Mouse (Mus musculus) gonadal fat pad, adult 2 months (tissue): Measurements from ENCODE around the gene Fam122a. TPM values are rescaled to one million over a fixed set of nuclear protein-coding genes. Genes with fewer than 3 reads are reported as not detected.

Source experiments
- DNase-seq: peaks from one replicate; pipeline ENCODE4 v3.0.0-alpha.2; 2012; ENCODE audit warnings: low read depth
- polyA plus RNA-seq: library from polyadenylated mRNA; depleted of rRNA; stranded (reverse); fragments of >200 nt; gene quantifications from 2 replicates; pipeline ENCODE4 v1.2.3, GENCODE M21; 2012

Gene Fam122a
- polyA plus RNA-seq, 1 experiment, result 27.4 TPM

DNA sequence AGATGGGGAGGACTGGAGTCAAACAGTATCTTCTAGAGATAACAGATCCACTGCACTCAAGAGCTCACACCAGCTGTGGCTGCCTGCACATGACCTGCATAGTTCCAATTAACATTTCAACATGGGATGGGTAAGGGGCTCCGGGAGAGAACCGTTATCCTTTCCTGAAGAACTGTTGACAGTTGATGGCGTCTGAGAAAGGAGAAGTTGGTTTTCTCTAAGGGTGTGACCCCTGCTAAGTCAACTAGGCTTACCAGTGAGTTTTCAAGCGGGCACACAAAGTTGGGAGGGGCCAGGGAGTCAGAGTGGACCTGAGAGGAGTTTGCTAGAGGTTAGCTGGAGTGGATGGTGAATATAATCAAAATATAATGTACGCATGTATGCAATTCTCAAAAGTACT, 13.1 kb upstream of the Fam122a start:
- DNase-seq, result no peak

DNA sequence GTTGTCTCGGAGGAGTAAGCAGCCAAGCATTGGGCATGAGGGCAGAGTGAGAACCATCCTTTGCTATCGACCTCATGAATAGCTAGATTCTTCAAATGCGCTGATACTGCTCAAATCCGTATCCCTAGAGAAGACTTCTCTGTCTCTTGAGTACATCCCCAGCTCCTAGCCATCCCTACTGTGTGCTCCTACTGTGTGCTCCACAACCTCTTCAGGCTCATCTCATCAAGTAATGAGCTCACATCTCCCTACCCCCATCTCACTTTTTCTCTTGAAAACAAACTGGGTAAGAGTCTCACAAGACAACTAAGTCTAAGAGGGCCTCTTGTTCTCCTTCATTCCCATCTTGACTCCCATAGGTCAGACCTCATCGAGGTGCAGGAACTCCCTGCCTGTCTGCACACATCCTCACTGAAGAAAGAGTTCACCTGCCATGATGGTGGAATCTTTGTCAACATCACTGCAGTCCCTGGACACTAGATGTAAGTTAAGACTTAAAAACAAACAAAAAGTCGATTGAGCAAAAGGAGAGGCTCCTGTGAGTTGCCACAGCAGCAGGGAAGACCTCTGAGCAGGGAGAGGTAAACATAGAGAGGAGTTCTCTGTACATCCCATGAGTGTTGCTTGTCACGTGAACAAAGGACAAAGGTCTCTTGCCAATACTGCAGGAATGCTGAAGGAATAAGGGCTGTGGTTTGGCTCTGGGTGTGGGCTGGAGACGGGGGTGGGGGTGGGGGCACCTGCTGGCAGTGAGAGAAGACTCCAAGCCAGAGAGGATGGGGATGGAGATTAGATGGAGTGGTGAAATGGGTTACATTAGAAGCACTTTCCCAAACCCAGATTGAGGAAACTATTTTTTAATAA, 9.5 kb upstream of the Fam122a start:
- no peak for DNase-seq

DNA sequence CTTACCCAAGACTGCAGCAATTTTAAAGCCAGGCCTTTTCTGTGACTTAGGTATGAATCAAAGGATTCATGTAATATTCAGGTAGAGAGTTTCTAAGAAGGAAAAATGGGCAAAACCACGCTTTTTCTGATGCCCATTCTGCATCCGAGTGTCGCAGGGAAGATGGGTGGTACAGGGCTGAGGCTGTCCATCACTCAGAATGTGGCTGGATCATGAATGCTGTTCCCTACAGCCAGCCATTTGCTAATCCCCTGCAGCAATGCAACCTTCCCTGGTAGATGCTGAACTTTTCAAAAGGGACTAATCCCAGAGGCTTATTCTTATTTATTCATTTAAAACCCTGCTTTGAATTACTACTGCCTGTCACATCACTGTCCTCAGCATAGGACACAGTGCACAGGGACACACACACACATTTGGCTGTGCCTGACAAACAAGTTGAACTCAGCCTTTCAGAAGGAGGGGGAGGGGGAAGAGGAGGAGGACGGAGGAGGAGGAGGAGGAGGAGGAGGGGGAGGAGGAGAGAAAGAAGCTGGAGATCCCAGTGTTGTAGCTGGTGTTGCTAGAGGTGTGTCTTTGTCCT, 7.5 kb upstream of the Fam122a start:
- no peak for DNase-seq

DNA sequence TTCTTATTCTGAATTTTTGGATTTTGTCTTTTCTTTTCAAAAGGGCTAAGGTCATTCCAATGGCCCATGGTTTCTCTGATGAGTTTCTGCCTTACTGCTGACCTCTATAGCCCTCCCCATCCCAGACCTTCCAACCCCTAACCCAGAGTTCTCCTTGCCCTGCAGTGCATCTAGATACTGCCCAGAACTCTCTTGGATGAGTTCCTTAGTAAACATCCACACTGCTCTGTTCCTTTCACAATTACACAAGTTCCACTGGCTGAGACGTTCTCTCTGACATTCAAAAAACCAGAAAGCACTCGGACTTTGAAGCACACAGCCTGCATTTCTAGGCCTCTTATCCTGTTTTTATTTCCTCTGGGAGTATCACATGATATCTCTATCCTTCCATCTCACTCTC, 3.8 kb upstream of the Fam122a start:
- no peak for DNase-seq

DNA sequence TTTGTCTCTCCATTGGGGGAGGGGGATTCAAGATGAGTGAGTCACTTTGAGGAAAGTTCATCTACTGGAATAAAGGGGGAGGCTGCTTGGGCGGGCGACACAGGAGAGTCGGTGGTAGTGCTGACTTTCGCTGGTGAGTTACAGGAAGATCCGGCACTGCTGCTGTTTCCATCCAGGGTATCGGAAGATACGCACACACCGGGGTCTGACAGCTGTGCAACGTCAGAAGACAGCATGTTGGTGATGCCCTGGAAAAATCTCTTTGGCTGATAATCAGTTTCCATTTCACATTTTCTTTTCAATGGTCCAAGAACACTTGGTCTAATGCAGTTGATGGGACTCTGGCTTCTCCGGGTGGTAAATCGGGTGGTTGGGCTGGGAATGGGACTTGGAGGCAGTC, 695 bp downstream of the Fam122a start:
- no peak for DNase-seq

DNA sequence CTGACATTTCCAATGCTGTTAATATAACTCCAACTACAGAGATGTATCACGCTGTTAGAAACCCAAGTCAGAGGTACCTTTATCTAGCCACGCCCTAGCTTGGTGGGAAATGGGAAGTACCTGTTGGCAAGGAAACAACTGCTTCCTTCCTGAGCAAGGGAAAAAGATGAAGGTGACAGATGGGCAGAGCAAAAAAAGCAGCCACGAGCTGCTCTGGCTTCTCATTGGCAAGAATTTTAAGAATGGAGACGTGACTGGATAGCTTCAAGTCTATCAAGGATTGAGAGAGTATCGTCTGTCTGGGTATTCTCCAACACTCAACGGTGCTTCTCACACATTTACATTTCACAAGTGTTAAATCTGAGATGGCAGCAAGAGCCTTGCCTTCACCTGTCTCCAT, 1.9 kb downstream of the Fam122a start:
- no peak for DNase-seq

DNA sequence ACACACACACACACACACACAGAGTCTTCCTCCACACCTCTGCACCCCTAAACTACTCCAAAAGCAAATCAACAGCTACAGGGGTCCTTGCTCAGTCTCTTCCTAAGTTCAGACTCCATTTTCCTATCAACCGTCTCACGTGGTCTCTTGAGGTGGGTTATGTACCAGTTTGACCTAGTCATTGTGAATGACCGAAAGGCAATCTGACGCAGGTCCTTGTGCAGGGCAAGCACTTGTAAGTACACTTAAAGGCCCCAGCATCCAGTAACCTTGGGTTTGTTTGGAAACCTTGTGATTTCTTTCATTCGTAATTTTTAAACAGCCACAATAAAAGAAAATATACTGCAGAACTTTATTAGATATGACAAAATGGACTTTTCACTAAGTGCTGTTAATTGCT, 4.6 kb downstream of the Fam122a start:
- no peak for DNase-seq

DNA sequence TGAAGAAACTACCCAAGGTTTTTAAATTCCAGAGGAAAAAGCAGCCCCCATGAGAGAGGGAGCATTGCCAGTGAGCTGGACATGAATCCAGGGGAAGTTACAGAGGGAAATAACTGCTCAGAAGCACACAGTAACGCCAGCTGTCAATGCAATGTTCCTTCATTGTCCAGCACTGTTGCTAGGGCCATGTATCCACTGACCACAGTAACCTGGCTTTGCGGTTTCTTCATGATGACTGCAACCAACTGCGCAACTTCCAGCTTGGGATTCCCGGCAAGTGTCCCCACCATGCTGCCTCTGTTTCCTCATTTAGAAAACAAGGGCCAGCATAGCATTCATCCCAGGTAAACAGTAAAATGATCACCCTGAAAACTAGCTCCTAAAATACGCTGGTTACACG, 5.6 kb downstream of the Fam122a start:
- DNase-seq, result no peak

DNA sequence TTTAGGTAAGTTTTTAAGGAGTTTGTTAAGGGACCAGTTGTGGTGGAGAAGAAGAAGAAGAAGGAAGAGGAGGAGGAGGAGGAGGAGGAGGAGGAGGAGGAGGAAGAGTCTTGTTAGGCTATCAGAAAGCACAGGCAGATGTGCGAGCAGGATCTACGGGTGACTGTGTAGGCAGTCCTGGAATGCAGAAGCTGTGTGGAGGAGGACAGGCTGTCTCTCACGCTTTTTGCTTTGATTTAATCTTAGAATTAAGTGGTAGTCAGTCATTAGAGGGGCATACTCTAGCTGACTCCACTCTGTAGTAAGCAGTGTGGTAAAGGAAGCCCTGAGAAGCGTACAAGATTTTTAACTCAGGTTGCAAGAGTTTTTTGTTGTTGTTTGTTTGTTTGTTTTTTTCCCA, 7.9 kb downstream of the Fam122a start:
- no peak for DNase-seq

DNA sequence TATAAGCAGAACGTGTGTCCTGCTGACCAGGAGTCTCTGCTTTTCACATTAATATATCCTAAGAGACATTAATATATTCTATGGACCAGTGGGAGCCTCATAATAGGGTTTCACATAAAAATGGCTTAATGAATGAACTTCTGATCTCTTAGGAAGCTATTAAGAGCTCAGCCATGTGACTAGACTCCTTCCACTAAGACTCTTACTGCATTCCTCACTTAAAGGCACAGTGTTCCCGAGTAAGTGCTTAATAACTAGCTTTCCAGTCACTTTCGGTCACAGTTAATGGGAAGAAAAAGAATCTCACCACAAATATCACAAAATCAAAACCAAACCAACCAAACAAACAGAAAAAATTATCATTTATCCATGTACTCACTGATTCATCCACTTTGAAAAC, 8.5 kb downstream of the Fam122a start:
- DNase-seq, result no peak

DNA sequence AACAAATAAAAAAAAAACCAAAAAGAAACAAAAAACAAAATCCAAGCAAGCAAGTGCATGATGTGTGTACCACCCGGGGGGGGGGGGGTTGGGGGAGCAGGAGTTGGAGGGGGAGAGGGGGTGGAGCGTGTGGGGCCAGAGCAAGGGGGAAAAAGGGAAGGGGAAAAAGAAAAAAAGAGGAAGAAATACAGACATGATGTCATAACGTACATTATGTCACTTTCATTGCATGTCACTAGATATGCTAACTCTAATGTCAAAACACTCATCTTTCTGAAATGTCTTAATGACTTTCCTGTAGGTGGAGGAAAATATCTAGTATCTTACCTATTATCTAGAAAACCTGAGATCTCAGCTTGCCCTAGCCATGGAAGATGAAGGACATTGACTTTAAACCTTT, 14.1 kb downstream of the Fam122a start:
- DNase-seq, result no peak

DNA sequence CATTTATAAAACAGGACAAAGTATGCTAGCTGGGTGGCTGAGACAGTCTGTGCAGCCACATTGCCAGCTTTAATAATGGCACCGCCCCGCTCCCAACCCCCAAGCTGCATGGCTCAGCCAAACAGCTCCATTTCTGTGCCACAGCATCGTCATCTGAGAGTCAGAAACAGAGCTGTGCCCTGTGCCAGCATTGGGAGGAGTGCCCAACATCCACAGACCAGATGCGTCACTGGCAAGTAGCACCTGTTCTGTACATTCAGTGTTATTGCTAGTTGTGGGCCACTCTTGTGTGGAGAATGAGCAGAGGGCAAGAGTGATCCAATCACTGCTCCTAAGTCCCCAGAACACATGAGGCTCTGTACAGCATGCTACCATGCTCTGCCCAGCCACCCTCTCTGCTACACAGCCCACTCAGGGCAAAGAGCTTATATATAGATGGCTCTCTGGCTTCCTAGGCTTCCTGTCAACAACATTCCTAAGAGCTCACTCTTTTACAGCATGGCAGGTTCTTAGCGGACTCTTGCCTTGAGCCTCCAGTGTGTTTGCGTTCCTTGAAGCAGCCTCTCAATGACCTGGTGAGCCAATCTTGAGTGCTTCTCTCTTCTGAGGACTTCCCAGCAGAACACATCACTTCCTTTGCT, 20.4 kb downstream of the Fam122a start:
- no peak for DNase-seq

DNA sequence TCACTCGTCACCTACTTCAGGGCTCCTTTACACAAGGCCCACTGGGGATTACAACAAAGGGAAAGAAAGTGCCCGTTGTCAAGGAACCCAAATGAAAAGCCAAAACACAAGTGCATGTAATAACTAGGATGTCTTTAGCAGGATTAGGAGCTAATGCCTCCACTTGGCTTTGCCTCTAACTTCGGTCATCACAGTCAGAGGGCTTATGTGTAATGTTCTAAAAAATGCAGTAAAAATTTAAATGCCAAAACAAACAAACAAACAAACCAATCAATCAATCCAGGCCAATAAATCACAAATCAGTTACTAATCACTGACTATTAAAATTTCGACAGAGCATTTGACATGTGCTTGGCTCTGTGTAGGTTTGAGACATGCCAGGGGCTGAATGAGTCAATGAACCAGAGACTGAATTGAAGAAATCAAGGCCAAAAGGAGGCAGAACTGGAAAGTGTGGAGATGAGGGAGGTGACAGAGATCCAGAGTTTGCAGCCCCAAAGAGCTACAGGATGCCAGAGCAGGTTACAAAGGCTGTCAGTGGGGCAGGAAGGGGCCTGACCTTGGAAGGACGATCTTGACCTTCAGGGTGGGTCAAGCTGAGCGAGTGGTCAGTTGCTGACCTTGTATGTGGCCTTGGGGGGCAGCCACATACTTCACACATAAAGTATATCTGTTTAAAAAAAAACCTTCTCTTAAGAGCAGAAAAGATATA, 21.8 kb downstream of the Fam122a start:
- peak; percentile 59 for DNase-seq

DNA sequence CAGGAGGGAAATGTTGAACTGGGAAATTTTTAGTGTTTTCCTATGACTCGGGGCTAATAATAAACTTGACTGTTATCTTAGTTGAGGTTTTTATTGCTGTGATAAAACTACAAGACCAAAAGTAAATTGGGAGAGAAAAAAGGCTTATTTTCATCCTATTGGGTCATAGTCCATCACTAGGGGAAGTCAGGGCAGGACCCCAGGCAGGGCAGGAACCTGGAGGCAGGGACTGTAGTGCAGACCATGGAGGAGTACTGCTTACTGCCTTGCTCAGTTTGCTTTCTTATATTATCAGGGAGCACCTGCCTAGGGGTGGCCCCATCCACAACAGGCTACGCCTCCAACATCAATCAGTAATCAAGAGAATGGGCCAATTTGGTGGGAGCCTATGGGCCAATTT, 22.7 kb downstream of the Fam122a start:
- no peak for DNase-seq

DNA sequence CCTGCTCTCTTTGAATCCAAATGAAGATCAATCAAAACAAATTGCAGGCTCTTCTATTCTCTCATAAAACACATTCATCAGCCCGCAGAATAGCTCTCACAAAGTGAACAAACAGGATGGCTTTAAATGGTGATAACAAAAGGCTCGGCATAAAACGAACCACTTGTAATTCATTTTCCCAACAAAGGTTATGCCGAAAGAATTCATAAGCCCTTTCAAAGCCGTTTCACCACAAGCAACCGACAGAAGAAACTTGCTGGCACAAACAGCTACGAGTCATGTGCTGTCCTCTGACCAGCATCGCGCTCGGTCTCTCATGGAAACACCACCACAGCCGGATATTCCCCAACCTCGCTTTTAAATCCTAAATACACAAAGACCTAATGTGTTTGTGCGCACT, 23.8 kb downstream of the Fam122a start:
- DNase-seq, result no peak

DNA sequence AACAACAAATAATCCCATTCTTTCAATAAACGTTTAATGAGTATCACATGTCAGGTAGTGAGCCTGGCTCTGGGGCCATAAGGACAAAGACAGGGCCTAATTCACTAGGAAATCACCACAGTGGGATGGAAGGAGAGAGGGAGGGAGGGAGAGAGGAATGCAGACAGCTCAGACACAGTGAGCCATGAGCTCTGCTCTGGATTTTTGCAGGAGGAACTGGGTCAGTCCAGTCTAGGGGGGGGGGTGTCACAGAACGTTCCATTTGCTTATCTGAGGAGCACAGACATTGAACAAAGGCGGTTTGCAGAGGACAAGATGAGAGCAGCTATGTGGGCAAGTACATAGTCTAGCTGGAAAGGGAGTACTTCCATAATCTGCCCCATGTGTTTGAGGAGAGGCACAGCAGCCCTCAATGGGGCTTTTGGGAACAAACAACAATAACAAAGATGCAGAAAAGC, 24.7 kb downstream of the Fam122a start:
- DNase-seq, result no peak

DNA sequence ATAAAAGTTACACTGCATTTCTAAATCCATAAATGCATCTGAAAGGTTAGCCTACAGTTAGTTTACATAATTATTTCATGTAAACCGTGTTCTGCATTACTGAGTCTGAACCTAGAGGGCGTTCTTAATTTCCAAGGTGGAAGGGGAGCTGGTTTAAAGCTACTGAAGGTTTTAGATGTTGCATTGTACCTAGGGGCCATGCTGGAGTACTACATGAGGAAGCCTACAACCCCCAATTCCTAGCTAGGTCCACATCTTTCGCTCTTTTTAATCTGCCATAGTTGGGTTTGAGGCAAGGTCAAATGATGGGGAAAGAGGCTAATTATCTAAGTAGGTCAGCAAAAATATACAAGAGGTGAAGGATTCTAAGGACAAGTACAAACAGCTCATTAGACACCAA, 25.5 kb downstream of the Fam122a start:
- no peak for DNase-seq

DNA sequence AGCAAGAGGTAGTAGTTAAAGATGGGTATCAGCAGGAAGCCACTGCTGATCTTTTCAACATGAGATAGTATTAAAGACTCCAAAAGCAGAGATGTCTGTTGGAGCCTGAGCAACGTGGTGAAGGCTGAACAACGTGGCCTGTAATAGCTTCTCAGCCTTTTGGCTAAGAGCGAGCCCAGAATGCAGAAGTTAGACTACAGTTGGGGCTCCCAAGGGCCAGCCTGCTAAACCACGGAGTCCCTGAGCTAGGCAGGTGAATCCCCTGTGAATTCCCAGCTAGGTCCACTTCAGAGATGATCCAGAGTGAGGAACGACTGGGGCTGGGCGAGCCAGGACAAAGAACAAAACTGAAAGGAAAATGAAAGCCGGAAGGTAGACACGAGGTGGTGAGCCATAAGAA, 26.4 kb downstream of the Fam122a start:
- no peak for DNase-seq

DNA sequence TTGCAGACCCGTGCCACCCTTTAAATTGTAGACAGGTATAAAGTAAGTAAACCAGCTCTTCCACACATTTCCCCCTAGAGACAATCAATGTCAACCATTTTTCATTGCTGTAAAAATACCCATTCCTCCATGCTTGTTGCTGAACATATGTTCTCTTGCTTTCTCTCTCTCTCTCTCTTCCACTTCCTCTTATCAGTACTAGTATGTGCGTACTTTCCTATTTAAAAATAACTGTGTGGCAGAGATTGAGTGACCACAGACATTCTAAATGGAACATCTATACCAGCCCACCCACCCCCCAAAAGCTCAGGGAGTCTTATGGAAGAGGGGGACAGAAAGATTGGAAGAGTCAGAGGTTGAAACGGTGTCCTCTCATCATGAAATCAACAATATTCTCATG, 32.8 kb downstream of the Fam122a start:
- no peak for DNase-seq

DNA sequence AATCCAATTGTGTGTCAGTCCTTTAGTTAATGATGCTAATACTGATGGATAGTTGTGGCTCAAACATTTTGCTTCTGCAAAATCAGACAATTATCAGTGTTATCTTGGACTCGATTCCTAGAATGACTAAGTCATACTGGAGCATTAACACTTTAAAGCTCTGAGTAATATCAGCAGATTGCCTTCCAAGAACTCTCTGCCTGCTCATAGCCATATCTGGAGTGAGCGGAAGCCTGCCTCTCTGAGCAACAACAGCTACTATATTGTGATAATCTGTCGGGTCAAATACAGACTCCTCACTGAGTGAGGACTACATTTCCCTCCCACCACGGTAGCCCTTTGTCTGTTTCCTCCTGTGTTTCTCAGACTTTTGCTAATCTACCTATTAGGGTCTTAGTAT, 37.4 kb downstream of the Fam122a start:
- no peak for DNase-seq

DNA sequence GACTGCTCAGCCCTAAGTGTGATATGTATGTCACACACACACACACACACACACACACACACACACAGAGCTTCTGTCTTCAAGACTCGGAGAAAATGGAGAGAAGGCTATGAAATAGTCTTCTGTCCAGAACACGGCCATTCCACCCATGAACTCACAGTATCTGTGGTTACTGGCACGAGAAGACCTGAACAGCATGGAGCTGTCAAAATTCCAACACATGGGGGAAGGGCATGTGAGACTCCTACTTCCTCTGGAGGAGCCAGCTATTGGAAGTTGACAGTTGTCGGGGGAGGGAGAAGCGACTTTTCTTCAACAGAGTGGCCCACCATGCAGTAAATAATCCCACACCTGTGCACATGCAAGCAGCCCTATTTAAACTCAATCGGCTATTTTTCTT, 42.9 kb downstream of the Fam122a start:
- DNase-seq, result no peak

DNA sequence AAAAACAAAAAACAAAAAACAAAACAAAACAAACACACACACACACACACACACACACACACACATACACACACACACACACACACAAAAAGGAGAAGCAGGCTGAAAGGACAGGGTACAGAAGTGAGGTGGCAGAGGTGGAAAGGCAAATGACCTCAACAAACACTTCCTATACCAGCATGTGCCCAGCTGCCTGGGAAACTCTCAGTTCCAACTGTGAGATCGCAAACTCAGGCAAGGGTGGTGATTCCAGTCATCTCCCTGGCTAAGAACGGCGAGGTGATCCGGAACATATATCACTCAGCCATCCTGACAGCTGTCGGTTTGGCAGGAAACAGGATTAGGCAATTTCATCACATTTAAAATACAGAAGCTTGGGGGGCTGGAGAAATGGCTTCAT, 44.7 kb downstream of the Fam122a start:
- no peak for DNase-seq

DNA sequence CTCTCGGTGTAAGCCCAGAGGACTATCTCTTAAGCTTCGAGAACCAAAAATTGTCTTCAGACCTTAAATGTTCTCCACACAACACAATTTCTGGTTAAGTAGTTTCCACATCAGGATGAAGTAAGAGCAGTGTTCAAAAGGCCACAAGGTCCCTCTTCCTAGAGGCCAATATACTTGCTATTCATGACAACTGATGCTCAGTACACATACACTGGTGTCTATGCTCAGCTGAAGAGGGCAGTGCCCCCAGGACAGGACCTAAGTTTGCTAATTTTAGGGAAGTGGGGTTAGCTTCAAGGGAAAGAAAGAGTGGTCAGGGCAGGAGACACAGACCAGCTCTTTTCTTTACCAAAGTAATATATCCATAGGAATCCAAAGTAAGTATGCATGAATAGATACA, 45.8 kb downstream of the Fam122a start:
- DNase-seq, result no peak
